Mouse (Mus musculus) MEL (cell line): ENCODE results near the gene Pard3. TPM values are rescaled to one million over a fixed set of nuclear protein-coding genes. Genes with fewer than 3 reads are reported as not detected.

ENCODE experiments used
- DNase-seq: peaks from one replicate; pipeline ENCODE4 v3.0.0; 2011; ENCODE audit warnings: low read depth, low spot score
- H3K27ac ChIP-seq: 2 replicates; pipeline ENCODE4 v1.5.1; 2012; ENCODE audit warnings: low read depth, mild to moderate bottlenecking, control low read depth, low read length, moderate library complexity; ENCODE audit not compliant: control insufficient read depth
- H3K27me3 ChIP-seq, 2 experiments: fragments of 150-350 bp in 1 of 2; sonication (generic) in 1 of 2; 2 replicates each; pipeline ENCODE4 v1.6.1; 2012; ENCODE audit warnings: low read length in 2 of 2, mild to moderate bottlenecking in 2 of 2, improper control_type of control experiment in 1 of 2, moderate library complexity in 1 of 2; ENCODE audit not compliant: insufficient read depth in 2 of 2, control insufficient read depth in 1 of 2
- H3K36me3 ChIP-seq, 2 experiments: 2 replicates each; pipeline ENCODE4 v1.6.1; 2012 to 2014; ENCODE audit warnings: low read length in 2 of 2, improper control_type of control experiment in 1 of 2, inconsistent platforms in 1 of 2, mild to moderate bottlenecking in 1 of 2; ENCODE audit not compliant: insufficient read depth in 2 of 2, control insufficient read depth in 1 of 2
- H3K4me1 ChIP-seq, 2 experiments: fragments of 150-350 bp in 1 of 2; sonication (generic) in 1 of 2; 2 replicates each; pipeline ENCODE4 v1.6.1; 2012; ENCODE audit warnings: low read length in 2 of 2, improper control_type of control experiment in 1 of 2, mild to moderate bottlenecking in 1 of 2; ENCODE audit not compliant: insufficient read depth in 2 of 2, control insufficient read depth in 1 of 2
- H3K4me3 ChIP-seq, 2 experiments: fragments of 150-350 bp in 1 of 2; sonication (generic) in 1 of 2; 2 replicates each; pipeline ENCODE4 v1.5.1; 2012; ENCODE audit warnings: low read depth in 2 of 2, low read length in 2 of 2, mild to moderate bottlenecking in 2 of 2, moderate library complexity in 2 of 2, control low read depth in 1 of 2, improper control_type of control experiment in 1 of 2; ENCODE audit not compliant: control insufficient read depth in 1 of 2, insufficient read depth in 1 of 2
- H3K79me2 ChIP-seq: 2 replicates; pipeline ENCODE4 v1.6.1; 2012; ENCODE audit warnings: mild to moderate bottlenecking, low read length, moderate library complexity; ENCODE audit not compliant: control insufficient read depth, poor library complexity, insufficient read depth
- H3K9ac ChIP-seq: 2 replicates; pipeline ENCODE4 v1.6.1; 2012; ENCODE audit warnings: low read depth, mild to moderate bottlenecking, control low read depth, low read length, moderate library complexity; ENCODE audit not compliant: control insufficient read depth, poor library complexity, severe bottlenecking
- H3K9me3 ChIP-seq: fragments of 150-350 bp; sonication (generic); replicated peaks from 2 replicates; pipeline ENCODE4 v1.6.1; 2012; ENCODE audit warnings: mild to moderate bottlenecking, low read length, improper control_type of control experiment, moderate library complexity; ENCODE audit not compliant: insufficient read depth
- BHLHE40 ChIP-seq: IDR thresholded peaks from 2 replicates; pipeline ENCODE4 v1.6.1; 2012; ENCODE audit warnings: low read depth, mild to moderate bottlenecking, inconsistent platforms, low read length, improper control_type of control experiment, borderline replicate concordance
- ELF1 ChIP-seq: IDR thresholded peaks from 2 replicates; pipeline ENCODE4 v1.6.1; 2014; ENCODE audit warnings: low read depth, mild to moderate bottlenecking, inconsistent platforms, low read length, improper control_type of control experiment, moderate library complexity
- ETS1 ChIP-seq: IDR thresholded peaks from 2 replicates; pipeline ENCODE4 v1.6.1; 2012; ENCODE audit warnings: low read depth, mild to moderate bottlenecking, inconsistent platforms, low read length, improper control_type of control experiment, moderate library complexity
- JUND ChIP-seq: IDR thresholded peaks from 2 replicates; pipeline ENCODE4 v1.6.1; 2011; ENCODE audit warnings: low read depth, mild to moderate bottlenecking, improper control_type of control experiment, low read length
- MAX ChIP-seq: IDR thresholded peaks from 2 replicates; pipeline ENCODE4 v1.6.1; 2011; ENCODE audit warnings: low read length, improper control_type of control experiment
- MAZ ChIP-seq: IDR thresholded peaks from 2 replicates; pipeline ENCODE4 v1.6.1; 2012; ENCODE audit warnings: low read depth, mild to moderate bottlenecking, inconsistent platforms, low read length, improper control_type of control experiment
- MEF2A ChIP-seq: IDR thresholded peaks from 2 replicates; pipeline ENCODE4 v1.6.1; 2014; ENCODE audit warnings: low read depth, mild to moderate bottlenecking, inconsistent platforms, low read length, improper control_type of control experiment; ENCODE audit not compliant: poor library complexity, insufficient replicate concordance, severe bottlenecking; ENCODE audit errors: extremely low read depth
- MYB ChIP-seq: IDR thresholded peaks from 2 replicates; pipeline ENCODE4 v1.6.1; 2011; ENCODE audit warnings: mild to moderate bottlenecking, low read depth, low read length, improper control_type of control experiment
- MYC ChIP-seq: IDR thresholded peaks from 2 replicates; pipeline ENCODE4 v1.6.1; 2011; ENCODE audit warnings: low read depth, mild to moderate bottlenecking, low read length, improper control_type of control experiment, moderate library complexity
- POLR2A ChIP-seq, 2 experiments: IDR thresholded peaks; 2 replicates each; pipeline ENCODE4 v1.6.1; 2011 to 2012; ENCODE audit warnings: low read length in 2 of 2, mild to moderate bottlenecking in 2 of 2, control low read depth in 1 of 2, improper control_type of control experiment in 1 of 2, low read depth in 1 of 2, moderate library complexity in 1 of 2; ENCODE audit not compliant: control insufficient read depth in 1 of 2, insufficient read depth in 1 of 2, poor library complexity in 1 of 2
- POLR2AphosphoS2 ChIP-seq: IDR thresholded peaks from 2 replicates; pipeline ENCODE4 v1.6.1; 2011; ENCODE audit warnings: low read length, improper control_type of control experiment
- RAD21 ChIP-seq: IDR thresholded peaks from 2 replicates; pipeline ENCODE4 v1.6.1; 2011; ENCODE audit warnings: mild to moderate bottlenecking, low read depth, low read length, improper control_type of control experiment
- SIN3A ChIP-seq: IDR thresholded peaks from 2 replicates; pipeline ENCODE4 v1.6.1; 2012; ENCODE audit warnings: low read length, improper control_type of control experiment, inconsistent platforms
- TBP ChIP-seq: IDR thresholded peaks from 2 replicates; pipeline ENCODE4 v1.8.0; 2011; ENCODE audit warnings: low read depth, low read length, improper control_type of control experiment
- UBTF ChIP-seq: IDR thresholded peaks from 2 replicates; pipeline ENCODE4 v1.6.1; 2012; ENCODE audit warnings: low read depth, mild to moderate bottlenecking, inconsistent platforms, low read length, improper control_type of control experiment, moderate library complexity, borderline replicate concordance; ENCODE audit not compliant: insufficient read depth
- ZC3H11A ChIP-seq: IDR thresholded peaks from 2 replicates; pipeline ENCODE4 v1.6.1; 2012; ENCODE audit warnings: low read depth, mild to moderate bottlenecking, inconsistent platforms, low read length, improper control_type of control experiment
- ZKSCAN1 ChIP-seq: IDR thresholded peaks from 2 replicates; pipeline ENCODE4 v1.6.1; 2012; ENCODE audit warnings: low read depth, mild to moderate bottlenecking, inconsistent platforms, low read length, improper control_type of control experiment, moderate library complexity
- ZMIZ1 ChIP-seq: IDR thresholded peaks from 2 replicates; pipeline ENCODE4 v1.6.1; 2012; ENCODE audit warnings: low read depth, mild to moderate bottlenecking, inconsistent platforms, low read length, improper control_type of control experiment, moderate library complexity
- polyA plus RNA-seq, 2 experiments: library from polyadenylated mRNA; stranded (reverse) in 1 of 2; unstranded in 1 of 2; fragments of >175 nt in 1 of 2; fragments of >200 nt in 1 of 2; gene quantifications; 2 replicates each; pipeline versions ENCODE4 v1.2.1 to v1.2.4; 2012; ENCODE audit warnings: low replicate concordance in 2 of 2, low read depth in 1 of 2; ENCODE audit not compliant: insufficient read length in 2 of 2, insufficient read depth in 1 of 2, missing spikeins in 1 of 2
- total RNA-seq: library from RNA; depleted of rRNA; stranded (reverse); fragments of 300-350 nt; gene quantifications from 2 replicates; pipeline ENCODE4 v1.2.3, GENCODE M21; 2012

Pard3 gene
- total and polyA plus RNA-seq, 3 experiments = not detected

GRCm38 (mm10) chr8:127323583-127324360, 260.1 kb downstream of the Pard3 start:
- no peak overlapping the region for H3K4me3 ChIP-seq
- no peaks in the 10 kb centered on the region for H3K36me3 ChIP-seq
- H3K79me2 ChIP-seq = no peaks in the 10 kb centered on the region
- peak; percentile 66; the same call in 1 of the 2 replicates for TF ChIP-seq ZKSCAN1
- TF ChIP-seq ELF1 = no peak
- H3K9me3 ChIP-seq = no peaks in the 10 kb centered on the region
- no peak overlapping the region for H3K9ac ChIP-seq
- H3K27me3 ChIP-seq = no peaks in the 10 kb centered on the region
- H3K4me1 ChIP-seq = no peaks in the 10 kb centered on the region
- no peak for DNase-seq
- H3K27ac ChIP-seq = no peak overlapping the region

GRCm38 (mm10) chr8:127324836-127325570, 261.3 kb downstream of the Pard3 start:
- no peak overlapping the region for H3K4me3 ChIP-seq
- H3K27me3 ChIP-seq = no peaks in the 10 kb centered on the region
- no peak overlapping the region for H3K27ac ChIP-seq
- H3K9ac ChIP-seq = no peak overlapping the region
- DNase-seq = no peak
- no peaks in the 10 kb centered on the region for H3K36me3 ChIP-seq
- no peaks in the 10 kb centered on the region for H3K79me2 ChIP-seq
- TF ChIP-seq ETS1 (no peak), SIN3A (no peak), POLR2AphosphoS2 (no peak), BHLHE40 (no peak), ELF1 (no peak), POLR2A (IDR thresholded peaks at IDR 0.05; ENCODE audit: control insufficient read depth in 1 of 2, insufficient read depth in 1 of 2, low read depth in 1 of 2, low read length in 2 of 2, poor library complexity in 1 of 2) (no peak), ZKSCAN1 (no peak), MAZ (no peak), MEF2A (no peak), MAX (no peak), MYC (no peak), RAD21 (no peak)
- H3K9me3 ChIP-seq = no peaks in the 10 kb centered on the region
- no peaks in the 10 kb centered on the region for H3K4me1 ChIP-seq

GRCm38 (mm10) chr8:127325749-127326148, 262.1 kb downstream of the Pard3 start:
- no peaks in the 10 kb centered on the region for H3K9me3 ChIP-seq
- no peak for TF ChIP-seq RAD21
- TF ChIP-seq TBP = no peak
- no peak for TF ChIP-seq JUND
- no peak for TF ChIP-seq ZMIZ1
- TF ChIP-seq MEF2A = no peak
- no peak for TF ChIP-seq ZC3H11A
- no peak for TF ChIP-seq UBTF
- no peak for TF ChIP-seq MYB
- H3K4me3 ChIP-seq = no peak overlapping the region
- no peak for DNase-seq
- H3K27ac ChIP-seq = no peak overlapping the region
- no peaks in the 10 kb centered on the region for H3K4me1 ChIP-seq
- no peaks in the 10 kb centered on the region for H3K79me2 ChIP-seq
- H3K9ac ChIP-seq = no peak overlapping the region
- H3K27me3 ChIP-seq = no peaks in the 10 kb centered on the region
- H3K36me3 ChIP-seq = no peaks in the 10 kb centered on the region
